29 mouse cellular contexts compared by ENCODE assay signal in the genomic region with DNA sequence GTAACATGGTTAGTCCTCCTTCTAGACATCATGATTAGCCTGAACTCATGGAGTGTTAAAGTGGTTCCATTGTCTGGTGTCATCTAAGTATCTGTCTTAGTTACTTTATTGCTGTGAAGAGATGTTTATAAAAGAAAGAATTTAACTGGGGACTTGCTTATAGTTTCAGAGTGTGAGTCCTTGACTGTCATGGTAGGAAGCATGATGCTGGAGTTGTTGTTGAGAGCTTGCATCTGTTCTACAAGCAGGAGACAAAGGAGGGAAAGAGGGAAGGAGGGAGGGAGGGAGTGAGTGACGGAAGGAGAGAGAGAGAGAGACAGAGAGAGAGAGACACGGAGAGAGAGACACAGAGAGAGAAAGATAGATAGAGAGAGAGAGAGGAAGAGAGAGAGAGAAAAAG.
"Had no signal": no experiment of that assay in that cellular context is flagged by ENCODE, and none has a peak within 500 bp of the region (broad histone marks: within the 10 kb centered on the region; RNA-seq: fewer than 3 reads in every experiment).

No protein-coding gene starts in this region.

- DNase-seq: layer of hippocampus, postnatal 36 days; left cerebral cortex, postnatal 4 days; liver; liver, embryonic 13.5 days; liver, postnatal 0 days; lung, adult 2 months; lung, postnatal 36 days; lung, postnatal 4 days; midbrain, embryonic 14.5 days had no signal

- H3K4me2 ChIP-seq: limb, embryonic 12.5 days; limb, embryonic 13.5 days; limb, embryonic 15.5 days; liver, embryonic 11.5 days; liver, embryonic 12.5 days; liver, embryonic 13.5 days; liver, embryonic 15.5 days; midbrain, embryonic 11.5 days; midbrain, embryonic 12.5 days; midbrain, embryonic 13.5 days; midbrain, embryonic 15.5 days; neural tube, embryonic 12.5 days; neural tube, embryonic 13.5 days had no signal

- H3K9ac ChIP-seq: limb, embryonic 12.5 days; limb, embryonic 13.5 days; limb, embryonic 15.5 days; liver, embryonic 12.5 days; liver, embryonic 13.5 days; liver, embryonic 14.5 days; liver, embryonic 15.5 days; liver, postnatal 0 days; midbrain, embryonic 12.5 days; midbrain, embryonic 13.5 days; midbrain, embryonic 15.5 days; neural tube, embryonic 12.5 days; neural tube, embryonic 13.5 days had no signal

- ATAC-seq: liver, embryonic 12.5 days; liver, postnatal 0 days; midbrain, embryonic 13.5 days; midbrain, embryonic 15.5 days; midbrain, embryonic 16.5 days had no signal

- H3K9me3 ChIP-seq: limb, embryonic 10.5 days; limb, embryonic 12.5 days; limb, embryonic 15.5 days; liver, embryonic 12.5 days; liver, embryonic 13.5 days; liver, embryonic 15.5 days; midbrain, embryonic 10.5 days; midbrain, embryonic 12.5 days; midbrain, embryonic 13.5 days; midbrain, embryonic 15.5 days; neural tube, embryonic 12.5 days; neural tube, embryonic 13.5 days had no signal

- H3K27ac ChIP-seq: left cerebral cortex, adult 2 months; limb, embryonic 10.5 days; limb, embryonic 12.5 days; limb, embryonic 13.5 days; limb, embryonic 15.5 days; liver, embryonic 12.5 days; liver, embryonic 13.5 days; liver, embryonic 14.5 days; liver, embryonic 15.5 days; macrophage; midbrain, embryonic 10.5 days; midbrain, embryonic 12.5 days; midbrain, embryonic 13.5 days; midbrain, embryonic 15.5 days; neural tube, embryonic 12.5 days; neural tube, embryonic 13.5 days had no signal

- H3K27me3 ChIP-seq: limb, embryonic 12.5 days; limb, embryonic 13.5 days; limb, embryonic 15.5 days; liver, embryonic 12.5 days; liver, embryonic 13.5 days; liver, embryonic 15.5 days; megakaryocyte, embryonic 14.5 days; midbrain, embryonic 12.5 days; midbrain, embryonic 13.5 days; midbrain, embryonic 15.5 days; neural tube, embryonic 12.5 days; neural tube, embryonic 13.5 days had no signal

- H3K4me1 ChIP-seq: limb, embryonic 12.5 days; limb, embryonic 13.5 days; limb, embryonic 15.5 days; liver, embryonic 12.5 days; liver, embryonic 13.5 days; liver, embryonic 15.5 days; megakaryocyte, embryonic 14.5 days; midbrain, embryonic 12.5 days; neural tube, embryonic 12.5 days; neural tube, embryonic 13.5 days had no signal

- H3K36me3 ChIP-seq: limb, embryonic 10.5 days; limb, embryonic 12.5 days; limb, embryonic 13.5 days; limb, embryonic 15.5 days; liver, embryonic 12.5 days; liver, embryonic 13.5 days; liver, embryonic 15.5 days; midbrain, embryonic 10.5 days; midbrain, embryonic 12.5 days; midbrain, embryonic 13.5 days; midbrain, embryonic 15.5 days; neural tube, embryonic 12.5 days; neural tube, embryonic 13.5 days had no signal

- H3K4me3 ChIP-seq: left cerebral cortex, adult 2 months; limb, embryonic 10.5 days; limb, embryonic 12.5 days; limb, embryonic 13.5 days; limb, embryonic 15.5 days; liver, embryonic 12.5 days; liver, embryonic 13.5 days; liver, embryonic 15.5 days; megakaryocyte, embryonic 14.5 days; midbrain, embryonic 10.5 days; midbrain, embryonic 12.5 days; midbrain, embryonic 13.5 days; midbrain, embryonic 15.5 days; myocyte; neural tube, embryonic 12.5 days; neural tube, embryonic 13.5 days had no signal
